Mouse (Mus musculus) cerebellum, postnatal 36 days (tissue): Measurements from ENCODE around the gene Sema4d.

Experiments
- DNase-seq, 2 experiments: peaks; one replicate each; pipeline ENCODE4 v3.0.0; 2021 to 2022; ENCODE audit warnings: mixed read lengths in 2 of 2

Gene Sema4d

DNA sequence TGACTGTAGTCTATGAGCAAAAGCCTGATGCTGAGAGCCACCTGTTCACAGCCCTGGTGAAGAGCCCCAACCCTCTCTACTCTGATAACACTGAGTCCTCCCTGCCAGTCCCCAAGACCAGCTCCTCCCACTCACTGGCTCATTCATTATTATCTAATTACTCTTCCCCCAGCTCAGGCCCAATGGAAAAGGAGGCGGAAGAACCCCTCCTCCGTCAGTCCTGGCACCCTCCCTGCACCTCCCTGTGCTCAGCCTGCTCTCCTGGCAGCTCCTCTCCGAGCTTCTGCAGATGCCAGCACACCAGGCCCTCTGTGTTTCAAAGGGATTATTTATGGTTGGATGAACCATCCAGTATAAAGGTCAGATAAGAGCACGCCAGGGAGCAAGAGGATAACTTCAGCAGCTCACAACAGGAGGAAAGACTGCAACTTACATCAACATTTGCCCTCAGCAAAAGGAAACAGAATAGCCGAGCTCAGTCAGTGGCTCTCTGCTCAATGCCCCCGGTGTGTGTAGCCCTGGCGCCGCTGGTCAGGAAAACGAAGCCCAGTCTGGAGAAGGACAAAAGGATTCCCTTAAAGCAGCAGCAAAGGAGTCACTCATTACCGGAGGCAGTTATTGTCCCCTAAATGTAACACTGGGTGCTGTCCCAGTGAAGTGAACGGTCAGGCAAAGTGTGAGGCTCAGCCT lies 16.4 kb downstream of the Sema4d start:
- DNase-seq: peak; percentile 82 to 89

DNA sequence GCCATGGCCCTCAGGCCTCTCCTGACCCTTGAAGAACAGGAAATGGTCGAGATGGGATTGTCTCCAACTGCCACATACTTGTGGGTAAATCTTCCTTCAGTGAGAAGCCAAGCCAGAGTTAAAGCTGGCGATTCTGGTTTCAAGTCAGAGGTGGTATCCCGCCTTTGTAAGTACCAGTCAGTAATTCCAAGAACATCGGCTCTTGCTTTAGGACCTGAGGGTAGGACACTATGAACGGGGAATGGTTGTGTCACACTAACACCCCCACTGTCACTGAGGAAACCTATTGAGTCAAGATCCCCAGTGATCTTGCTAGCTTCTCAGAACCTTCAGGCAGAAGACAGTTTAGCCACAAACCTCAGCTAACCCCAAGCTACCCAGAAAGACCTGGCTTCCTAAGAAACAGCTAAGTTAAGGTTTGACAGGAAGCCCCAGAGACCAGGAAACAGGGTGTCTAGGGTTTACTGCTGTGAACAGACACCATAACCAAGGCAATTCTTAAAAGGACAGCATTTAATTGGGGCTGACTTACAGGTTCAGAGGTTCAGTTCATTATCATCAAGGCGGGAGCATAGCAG lies 17.3 kb downstream of the Sema4d start:
- no peak for DNase-seq

DNA sequence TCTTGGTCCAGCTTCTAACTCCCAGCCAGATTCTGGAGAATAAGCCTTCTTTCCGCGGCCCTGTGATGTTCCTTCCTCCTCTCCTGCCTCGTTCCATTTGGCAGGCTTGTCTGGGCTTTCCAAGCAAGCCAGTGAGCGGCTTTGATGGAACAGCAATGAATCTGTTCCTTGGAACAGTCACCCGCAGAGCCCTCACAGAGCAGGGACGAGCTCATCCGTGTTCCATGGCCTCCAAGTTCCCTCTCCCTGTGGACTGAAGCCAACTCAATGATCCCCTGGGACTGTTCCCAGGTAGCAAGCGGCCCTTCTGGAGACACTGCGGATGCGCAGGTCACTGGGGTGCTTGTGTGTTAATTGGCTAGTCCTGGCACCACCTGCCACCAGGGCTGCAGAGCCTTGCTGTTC lies 21.7 kb downstream of the Sema4d start:
- peak; percentile 60 to 75 for DNase-seq

DNA sequence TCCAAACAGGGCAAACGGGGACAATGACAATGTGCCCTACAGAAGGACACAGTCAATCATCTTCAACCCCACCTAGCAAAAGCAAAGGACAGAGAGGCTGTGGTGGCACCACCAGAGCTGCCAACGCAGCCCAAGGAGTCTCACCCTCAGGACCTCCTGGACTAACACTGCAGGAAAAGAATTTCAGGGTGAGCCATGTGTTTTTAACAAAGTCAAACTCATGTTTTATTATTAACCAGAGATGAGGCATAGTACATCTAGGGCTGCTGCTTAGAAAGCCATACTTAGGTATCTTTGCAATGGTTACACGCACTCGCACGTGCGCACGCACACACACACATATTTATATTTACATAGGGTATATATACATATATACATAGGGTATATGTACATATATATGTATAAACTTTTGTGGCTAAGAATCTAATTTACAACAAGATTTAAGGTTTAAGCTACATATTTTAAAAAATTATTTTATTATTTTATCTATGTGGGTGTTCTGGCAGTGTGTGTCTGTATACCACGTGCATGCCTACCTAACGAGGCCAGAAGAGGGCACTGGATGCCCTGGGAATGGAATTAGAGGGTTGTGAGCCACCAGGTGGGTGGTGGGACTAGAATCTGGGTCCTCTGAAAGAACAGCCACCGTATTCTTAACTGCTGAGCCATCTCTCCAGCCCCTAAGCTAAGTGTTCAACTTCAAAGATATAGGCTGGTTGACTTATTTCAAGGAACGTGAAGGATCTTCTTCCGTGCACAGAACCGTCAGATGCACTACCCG lies 22.7 kb downstream of the Sema4d start:
- DNase-seq: no peak

DNA sequence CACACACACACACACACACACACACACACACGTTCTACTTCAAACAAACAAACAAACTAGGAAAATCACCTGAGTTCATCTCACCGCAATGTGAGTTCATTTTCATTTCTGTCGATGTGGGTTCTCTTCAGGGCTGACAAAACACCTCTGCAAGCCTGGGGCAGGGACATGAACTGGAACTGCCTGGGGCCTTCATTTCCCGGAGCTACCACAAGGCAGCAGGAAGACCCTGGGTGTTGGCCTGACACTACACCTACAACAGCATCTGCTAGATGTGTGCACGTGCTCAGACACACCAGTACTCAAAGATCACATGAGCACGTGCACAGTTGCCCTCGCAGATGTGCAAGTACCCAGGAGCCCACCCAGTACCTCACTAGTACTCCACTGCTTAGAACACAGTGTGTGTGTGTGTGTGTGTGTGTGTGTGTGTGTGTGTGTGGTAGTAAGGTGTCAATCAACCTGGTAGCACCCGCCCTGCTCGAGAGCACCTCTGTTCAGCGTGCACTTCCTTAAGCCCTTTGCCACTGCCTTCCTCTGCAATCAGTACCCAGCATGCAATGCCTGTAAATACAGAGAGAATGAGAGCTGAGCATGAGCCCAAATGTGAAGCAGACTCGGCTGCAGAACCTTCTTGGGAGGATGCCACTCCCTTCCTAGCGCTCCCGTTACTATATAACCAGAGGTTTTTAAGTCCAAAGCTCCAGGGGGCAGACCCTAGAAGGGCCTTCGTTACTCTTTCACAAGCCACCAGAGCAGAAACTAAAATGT lies 25.4 kb downstream of the Sema4d start:
- DNase-seq: no peak

DNA sequence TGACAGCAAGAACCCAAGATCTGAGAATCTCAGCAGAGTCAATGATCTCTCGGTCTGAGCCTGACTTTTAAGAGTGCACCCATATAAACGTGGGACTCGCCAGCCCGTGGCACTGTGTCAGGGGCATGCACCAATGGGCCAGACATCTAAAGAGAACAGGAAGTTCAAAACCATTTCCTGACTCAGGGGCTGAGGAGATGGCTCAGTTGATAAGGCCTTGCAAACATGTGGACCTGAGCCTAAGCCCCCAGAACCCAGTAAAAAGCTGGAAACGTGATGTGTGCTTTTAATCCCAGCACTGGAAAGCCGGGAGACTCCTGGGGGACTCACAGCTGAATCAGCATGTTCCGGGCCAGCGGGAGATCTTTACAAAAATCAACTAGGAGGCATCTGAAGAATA lies 26.0 kb downstream of the Sema4d start:
- DNase-seq: no peak

DNA sequence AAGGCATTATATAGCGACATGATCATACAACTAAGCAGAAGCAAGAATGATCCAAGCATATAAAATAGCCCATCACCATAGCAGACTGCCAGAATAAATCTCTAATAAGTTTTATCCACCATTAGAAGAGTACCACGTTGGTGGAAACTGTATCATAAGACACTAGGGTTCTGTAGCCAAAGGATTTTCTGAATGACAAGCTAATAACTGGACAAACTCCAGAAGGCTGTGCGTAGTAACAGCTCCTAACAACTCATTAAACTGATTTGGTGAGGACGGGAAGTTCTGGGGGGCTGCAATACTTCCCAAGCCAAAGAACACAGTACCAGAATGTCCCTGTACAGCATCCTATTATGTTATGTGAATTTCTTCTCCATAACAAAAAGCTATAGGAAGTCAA lies 26.8 kb downstream of the Sema4d start:
- no peak for DNase-seq

DNA sequence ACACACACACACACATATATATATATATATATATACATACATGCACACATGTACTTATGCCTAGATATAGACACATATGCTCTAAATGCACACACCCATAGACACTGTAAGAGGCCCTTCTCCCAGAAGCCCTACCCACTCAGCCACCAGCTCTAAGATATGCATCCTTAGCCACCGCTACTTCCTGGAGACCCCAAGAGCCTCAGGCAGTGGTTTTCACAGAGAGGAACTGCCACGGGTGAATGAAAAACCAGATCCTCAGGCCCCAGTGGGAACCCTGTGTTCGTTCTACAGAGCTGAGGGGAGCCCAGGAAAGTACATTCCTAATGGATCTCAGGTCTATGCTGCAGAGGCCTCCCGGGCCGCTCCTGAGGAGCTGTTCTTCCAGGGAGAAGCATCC lies 28.2 kb downstream of the Sema4d start:
- no peak for DNase-seq

DNA sequence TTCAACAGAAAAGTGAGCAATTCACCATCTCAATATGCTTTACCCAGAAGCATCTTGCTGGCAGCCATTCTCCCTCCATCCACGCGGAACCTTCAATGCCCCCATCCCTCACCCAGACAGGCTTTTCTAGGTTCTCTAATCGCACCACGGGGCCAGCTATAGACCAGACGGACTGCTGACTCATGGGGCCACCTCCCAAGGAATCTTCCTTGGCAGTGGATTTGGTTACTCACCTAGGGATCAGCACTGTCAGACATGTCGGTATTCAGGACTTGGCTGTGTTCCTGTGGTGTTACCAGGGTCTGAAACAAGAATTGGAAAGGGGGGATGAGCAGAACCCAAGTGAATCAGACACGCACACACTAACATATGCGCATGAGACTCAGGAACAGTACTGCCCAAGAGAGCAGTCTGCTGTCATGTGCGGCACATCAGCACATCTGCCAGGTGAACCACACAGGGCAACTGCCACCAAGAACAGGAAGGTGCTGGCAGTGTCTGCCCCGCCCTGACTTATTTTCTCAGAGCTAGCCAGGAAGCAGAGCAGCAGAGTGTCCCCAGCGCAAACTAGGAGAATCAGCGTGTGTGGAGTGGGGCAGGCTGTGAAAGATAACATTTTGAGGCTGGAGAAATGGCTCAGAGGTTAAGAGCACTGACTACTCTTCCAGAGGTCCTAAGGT lies 30.4 kb downstream of the Sema4d start:
- no peak for DNase-seq

DNA sequence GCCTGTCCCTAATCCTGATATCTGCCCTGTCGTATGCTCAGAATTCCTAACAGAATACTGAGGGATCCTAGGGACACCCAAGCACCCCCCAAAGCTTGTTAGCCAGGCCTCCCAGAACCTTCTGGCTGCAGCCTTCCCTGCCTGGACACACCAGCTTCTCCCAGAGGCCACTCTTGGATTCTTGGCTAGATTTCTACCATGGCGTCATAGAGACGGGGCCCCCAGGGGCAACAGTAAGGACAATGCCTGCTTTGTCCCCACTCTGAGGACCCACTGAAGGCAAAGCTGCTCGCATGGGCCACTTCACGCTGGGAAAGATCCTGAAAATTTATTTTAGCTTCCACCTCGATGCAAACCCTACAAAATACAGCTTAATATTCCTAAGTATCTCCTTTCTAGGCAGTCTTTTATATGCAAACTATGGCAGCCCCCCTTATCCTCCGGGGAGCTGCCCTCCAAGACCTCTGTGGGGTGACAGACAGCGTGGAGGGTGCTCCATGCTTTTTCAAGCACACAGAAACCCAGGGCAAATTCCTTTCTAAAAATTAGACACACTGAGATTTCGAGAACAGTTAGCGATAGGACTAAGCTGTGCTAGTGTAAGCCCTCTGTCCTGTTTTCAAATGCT lies 32.2 kb downstream of the Sema4d start:
- no peak for DNase-seq

DNA sequence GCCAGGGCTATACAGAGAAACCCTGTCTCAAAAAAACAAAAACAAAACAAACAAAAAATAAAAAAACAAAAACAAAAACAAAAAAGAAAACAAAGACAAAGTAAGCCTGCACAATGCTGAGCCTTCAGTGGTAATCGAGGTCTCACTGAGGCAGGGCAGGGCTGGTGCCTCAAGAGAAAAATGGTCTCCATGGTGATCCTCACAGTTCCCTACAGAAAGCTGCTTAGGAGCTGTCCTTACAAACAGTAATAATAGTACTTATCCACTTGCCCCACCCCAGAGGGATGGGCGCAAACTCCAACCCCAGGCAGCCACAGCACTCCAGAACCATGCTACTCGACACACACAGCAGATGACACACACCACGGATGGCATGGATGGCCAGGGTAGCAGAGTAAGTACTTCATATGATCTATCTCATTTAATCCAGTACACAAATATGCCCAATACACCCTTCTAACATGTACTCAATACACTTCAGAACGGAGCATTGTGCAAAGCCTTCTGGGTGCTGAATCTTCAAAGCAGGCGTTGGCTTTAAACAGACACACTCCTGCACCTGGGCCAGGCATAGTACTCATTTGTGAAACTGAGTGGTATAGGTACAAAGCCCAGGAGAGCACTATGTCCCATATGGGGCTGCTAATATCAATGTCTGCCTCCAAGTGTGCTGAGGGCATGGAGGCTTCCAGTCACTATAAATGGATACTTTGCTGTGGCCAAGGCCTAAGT lies 34.1 kb downstream of the Sema4d start:
- DNase-seq: no peak

DNA sequence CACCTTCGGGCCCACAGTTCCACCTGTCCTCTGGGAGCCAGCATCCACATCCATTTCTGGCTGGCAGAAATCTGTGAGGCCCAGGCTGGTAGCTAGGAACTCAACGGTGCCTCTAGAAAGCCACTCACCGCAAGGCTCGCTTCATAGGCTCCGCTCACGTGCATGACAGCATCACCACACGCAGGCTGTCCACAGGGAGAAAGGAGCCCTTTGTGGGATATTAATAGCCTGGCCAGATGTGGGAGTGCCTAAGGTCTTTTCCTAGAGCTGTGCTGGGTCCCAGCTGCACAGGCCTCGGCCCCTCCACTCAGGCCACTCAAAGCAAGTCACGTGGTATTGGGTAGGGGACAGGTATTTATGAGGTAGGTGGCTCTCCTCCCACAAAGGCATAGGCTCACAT lies 35.1 kb downstream of the Sema4d start:
- DNase-seq: no peak

DNA sequence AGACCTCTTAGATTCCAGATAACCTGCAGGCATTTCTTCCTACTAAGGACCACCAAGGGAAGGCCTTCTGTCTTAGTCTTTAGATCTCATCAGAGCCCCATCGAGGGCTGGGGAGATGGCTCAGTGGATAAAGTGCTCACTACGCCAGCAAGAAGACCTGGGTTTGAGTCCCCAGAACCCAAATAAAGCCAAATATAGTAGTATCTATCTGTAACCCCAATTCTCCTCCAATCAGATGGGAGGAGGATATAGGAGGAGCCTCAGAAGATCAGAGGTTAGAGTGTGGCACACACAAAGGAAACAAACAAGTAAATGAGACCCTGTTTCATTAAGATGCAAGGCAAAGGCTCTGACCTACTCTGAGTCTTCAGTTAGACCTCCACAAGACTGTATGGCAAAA lies 36.4 kb downstream of the Sema4d start:
- no peak for DNase-seq

DNA sequence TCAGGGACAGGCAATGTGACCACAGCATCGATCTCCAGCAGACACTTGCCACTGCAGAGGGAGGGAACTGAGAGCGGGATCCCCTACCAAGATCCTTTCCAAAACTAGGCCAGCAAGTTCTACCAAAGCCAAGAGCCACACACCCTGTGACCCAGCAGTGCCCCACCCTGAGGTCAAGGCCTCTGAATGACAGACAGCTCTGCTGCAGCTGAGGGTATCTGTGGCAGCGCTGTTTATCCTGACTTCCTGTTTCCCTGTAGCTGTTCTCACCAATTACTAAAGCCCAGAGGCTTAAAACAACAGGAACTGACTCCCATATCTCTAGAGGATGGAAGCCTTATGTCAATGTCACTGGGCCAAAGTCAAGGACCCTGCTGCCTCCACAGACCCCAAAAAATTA lies 37.0 kb downstream of the Sema4d start:
- DNase-seq: no peak

DNA sequence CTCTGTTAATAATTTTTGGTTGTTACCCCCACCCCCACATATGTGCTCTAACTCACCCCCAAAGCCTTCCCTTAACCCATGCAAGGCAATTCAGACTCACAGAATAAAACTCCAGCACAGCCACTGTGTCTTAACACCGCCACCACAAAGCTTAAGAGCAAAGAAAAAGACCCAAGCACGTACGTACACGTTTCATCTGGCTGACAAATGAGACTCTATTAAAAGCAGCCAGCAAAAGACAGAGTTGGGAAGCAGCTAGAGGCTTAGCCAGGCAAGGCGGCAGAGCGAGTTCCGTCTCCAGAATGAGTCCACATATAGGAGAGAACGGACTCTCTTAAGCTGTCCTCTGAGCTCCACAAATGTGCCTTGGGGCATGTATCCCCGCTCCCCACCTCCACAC lies 37.5 kb downstream of the Sema4d start:
- DNase-seq: no peak

DNA sequence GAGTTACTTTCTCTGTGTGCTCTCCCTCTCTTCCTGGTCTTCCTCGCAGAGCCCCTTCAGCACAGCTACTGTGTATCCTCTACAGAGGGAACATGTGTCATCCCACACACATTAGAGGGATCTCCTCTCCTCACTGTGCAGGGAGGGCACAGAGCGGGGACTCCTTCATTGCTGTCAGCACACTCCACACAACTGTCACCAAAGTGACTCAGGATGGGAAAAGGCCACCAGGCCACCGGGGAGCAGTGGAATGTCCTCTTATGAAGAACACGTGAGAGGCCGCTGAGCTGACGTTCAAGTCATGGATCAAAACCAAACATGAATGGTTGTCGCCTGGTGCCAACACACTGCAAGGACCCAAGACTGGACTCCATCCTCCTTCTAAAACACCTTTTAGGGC lies 38.0 kb downstream of the Sema4d start:
- DNase-seq: no peak

DNA sequence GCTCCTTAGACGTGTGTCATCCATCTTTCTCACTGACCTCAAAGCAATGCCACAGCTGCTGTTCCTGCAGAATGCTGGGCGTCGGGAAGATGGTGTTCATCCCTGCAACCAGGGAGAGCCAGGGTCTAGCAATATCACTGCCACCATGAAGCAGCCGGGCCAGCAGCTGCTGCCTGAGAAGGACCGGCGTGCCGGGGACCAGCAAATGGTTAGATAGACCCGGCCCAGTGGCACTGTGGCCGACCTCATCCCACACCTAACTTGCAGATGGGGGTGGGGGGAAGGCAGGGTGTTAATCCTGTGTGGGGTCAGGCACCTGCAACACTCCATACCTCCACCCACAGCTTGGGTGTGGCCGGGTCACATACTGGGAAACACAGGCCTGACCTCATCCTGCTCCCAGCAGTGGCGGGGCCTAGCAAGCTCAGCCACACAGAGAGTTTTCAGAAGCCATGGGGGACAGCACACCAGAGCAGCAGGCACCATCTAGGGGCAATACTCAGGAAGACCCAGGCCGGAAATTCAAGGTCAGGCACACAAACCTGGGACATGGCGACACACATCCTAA lies 38.9 kb downstream of the Sema4d start:
- no peak for DNase-seq

DNA sequence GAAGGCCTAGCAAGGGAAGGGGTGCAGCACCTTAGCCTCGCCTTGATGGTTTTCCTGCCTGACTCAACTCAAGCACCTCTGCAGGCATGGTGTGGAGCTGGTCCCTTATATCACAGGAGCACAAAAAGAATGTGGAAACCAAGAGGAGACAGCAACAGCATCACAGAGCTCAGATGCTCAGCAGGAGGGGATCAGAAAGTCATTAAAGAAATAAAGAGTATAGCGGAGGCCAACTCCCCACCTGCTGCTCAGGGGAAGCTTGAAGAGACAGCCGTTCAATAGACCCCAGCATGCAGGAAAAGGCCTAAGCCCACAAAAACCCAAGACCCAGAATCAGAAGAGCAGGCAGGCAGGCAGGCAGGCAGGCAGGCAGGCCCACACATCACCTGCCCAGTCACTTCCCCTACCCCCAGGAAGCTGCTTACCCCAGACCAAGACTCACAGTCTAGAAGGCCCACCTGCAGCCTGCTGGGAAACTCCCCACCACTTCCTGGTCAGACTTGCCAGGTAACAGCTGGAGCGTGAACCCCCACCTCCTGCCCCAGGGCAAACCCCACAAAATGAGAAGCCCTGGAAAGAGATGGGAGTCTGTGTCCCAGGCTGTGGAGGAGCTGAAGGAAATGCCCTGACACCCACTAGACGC lies 39.6 kb downstream of the Sema4d start:
- DNase-seq: no peak

DNA sequence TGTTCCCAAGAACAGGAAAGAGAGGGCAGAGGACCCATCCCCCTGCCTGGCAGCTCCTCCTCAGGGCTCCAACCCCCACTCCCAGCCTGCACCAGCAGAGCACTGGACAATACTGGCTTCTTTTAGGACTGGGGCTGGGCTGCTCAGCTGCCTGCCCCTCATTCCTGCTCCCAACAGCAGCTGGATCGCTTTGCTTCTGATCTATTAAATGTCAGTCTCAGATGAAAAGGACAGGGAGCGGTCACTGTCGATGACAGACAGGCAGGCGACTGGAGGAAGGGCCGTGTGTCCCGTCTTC lies 40.4 kb downstream of the Sema4d start:
- DNase-seq: no peak

DNA sequence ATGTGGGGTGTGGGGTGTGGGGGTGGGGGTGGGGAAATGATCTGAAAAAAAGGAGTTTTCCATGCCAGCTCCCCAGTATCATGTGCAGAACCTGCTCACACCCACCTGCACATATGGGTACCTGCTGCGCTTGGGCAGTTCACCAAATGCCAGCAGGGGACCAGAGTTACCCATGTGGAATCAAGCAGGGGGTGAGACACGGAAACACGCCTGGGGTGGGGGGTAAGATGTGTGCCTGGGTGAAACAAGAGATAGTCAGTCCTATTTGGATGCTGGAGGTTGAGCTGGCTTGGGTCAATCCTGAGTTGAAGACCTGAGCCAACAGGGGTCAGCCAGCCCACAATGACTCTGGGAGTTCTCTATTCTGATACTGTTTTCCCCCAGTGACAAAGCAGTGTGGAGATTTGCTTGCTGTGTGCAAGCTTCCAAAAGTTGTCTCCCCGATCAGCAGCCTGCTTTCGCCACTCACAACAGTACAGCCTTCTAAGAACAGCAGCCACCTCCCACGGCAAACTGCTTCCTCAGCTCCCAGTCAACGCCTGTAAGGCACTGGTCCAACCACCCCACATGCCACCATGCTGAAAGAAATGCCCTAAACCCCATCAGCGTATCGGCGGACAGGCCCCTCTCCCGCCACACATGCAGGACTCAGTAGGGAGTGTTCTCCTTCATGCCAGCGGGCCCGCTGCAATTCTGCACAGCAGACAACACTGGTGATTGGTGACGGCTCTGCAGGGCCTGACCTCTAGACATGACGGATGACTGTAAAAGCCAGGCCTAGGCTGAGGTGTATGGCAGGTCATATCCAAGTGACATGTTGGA lies 41.0 kb downstream of the Sema4d start:
- DNase-seq: peak; percentile 50 to 51
